Mouse (Mus musculus): ENCODE results near the gene Phactr1. TPM values are rescaled to one million over a fixed set of nuclear protein-coding genes. Genes with fewer than 3 reads are reported as not detected.

Gene Phactr1
- polyA plus RNA-seq, 1 experiment from 2014 or later, result 15.5 TPM

DNA sequence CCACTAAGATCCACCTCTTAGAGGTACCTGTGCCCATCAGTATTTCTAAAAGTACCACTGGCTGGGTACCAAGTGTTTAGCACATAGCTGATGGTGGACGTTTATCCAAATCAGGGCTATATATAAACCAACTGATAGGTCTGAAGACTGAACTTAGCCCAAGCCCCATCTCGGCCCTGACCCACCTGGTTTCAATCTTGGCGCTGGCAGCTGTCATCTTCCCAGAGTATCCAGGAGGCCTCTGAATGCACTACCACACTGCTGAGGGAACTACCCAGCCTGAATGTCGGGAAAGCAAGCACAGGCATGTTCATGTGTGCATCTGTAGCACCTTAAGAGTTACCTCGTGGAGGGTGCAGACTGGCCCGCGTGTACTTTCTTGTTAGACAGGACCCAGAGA is 422.5 kb downstream of the Phactr1 start:
- Histone ChIP-seq H3K9ac (ENCODE audit: low read length) (no peak overlapping the region), H3K27me3 (ENCODE audit: control insufficient read depth, insufficient read depth, low read length) (no peaks in the 10 kb centered on the region), H3K4me2 (no peak overlapping the region), H3K9me3 (ENCODE audit: control insufficient read depth, low read length) (peaks cover 7% of the 10 kb centered on the region; the same call in 1 of the 2 replicates), H3K4me1 (ENCODE audit: control insufficient read depth, insufficient read depth, low read length) (no peaks in the 10 kb centered on the region), H3K4me3 (ENCODE audit: low read depth, low read length) (no peak overlapping the region), H3K36me3 (ENCODE audit: control insufficient read depth, insufficient read depth, low read length) (no peaks in the 10 kb centered on the region), H3K27ac (ENCODE audit: low read depth, low read length) (no peak overlapping the region)
- DNase-seq (ENCODE audit: low spot score, missing footprints) (no peak), ATAC-seq (ENCODE audit: low FRiP score) (no peak)
- 89% methylated on average over 7 of the region's 7 CpGs for WGBS

GRCm38 (mm10) chr13:43104496-43104895 is 424.1 kb downstream of the Phactr1 start:
- DNase-seq (ENCODE audit: low spot score, missing footprints), result no peak
- H3K4me2 ChIP-seq, result no peak overlapping the region
- WGBS, result 95% methylated on average over 9 of the region's 9 CpGs
- H3K36me3 ChIP-seq (ENCODE audit: control insufficient read depth, insufficient read depth, low read length), result no peaks in the 10 kb centered on the region
- no peak overlapping the region for H3K4me3 ChIP-seq (ENCODE audit: low read depth, low read length)
- no peaks in the 10 kb centered on the region for H3K27me3 ChIP-seq (ENCODE audit: control insufficient read depth, insufficient read depth, low read length)
- no peak for ATAC-seq (ENCODE audit: low FRiP score)
- no peaks in the 10 kb centered on the region for H3K4me1 ChIP-seq (ENCODE audit: control insufficient read depth, insufficient read depth, low read length)
- H3K27ac ChIP-seq (ENCODE audit: low read depth, low read length), result no peak overlapping the region
- peaks cover 7% of the 10 kb centered on the region; the same call in 1 of the 2 replicates for H3K9me3 ChIP-seq (ENCODE audit: control insufficient read depth, low read length)
- H3K9ac ChIP-seq (ENCODE audit: low read length), result no peak overlapping the region

GRCm38 (mm10) chr13:43112280-43112679 is 431.9 kb downstream of the Phactr1 start:
- H3K27ac ChIP-seq (ENCODE audit: low read depth, low read length), result no peak overlapping the region
- H3K4me2 ChIP-seq, result no peak overlapping the region
- no peaks in the 10 kb centered on the region for H3K27me3 ChIP-seq (ENCODE audit: control insufficient read depth, insufficient read depth, low read length)
- H3K4me1 ChIP-seq (ENCODE audit: control insufficient read depth, insufficient read depth, low read length), result no peaks in the 10 kb centered on the region
- ATAC-seq (ENCODE audit: low FRiP score) (no peak), DNase-seq (ENCODE audit: low spot score, missing footprints) (no peak)
- WGBS, result 85% methylated on average over 7 of the region's 7 CpGs
- H3K9ac ChIP-seq (ENCODE audit: low read length), result no peak overlapping the region
- H3K4me3 ChIP-seq (ENCODE audit: low read depth, low read length), result no peak overlapping the region
- H3K36me3 ChIP-seq (ENCODE audit: control insufficient read depth, insufficient read depth, low read length), result no peaks in the 10 kb centered on the region
- H3K9me3 ChIP-seq (ENCODE audit: control insufficient read depth, low read length), result no peaks in the 10 kb centered on the region

DNA sequence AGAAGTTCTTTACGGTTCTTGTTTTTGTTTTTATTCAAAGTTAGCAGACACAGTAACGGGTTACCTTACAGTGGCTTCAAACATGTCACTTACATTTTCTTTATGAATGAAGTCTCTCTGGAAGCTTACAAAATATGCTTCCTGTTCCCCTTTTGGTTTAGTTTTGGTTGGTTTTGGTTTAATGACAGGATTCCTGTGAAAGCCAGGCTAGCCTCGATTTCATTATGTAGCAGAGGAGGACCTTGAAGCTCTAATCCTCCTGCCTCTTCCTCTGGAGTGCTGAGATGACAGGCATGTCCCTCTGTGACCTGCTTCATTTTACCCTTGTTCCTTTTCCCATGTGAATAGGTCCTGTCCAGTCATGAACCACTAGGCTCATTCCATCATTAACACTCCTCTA is 432.3 kb downstream of the Phactr1 start:
- Histone ChIP-seq H3K36me3 (ENCODE audit: control insufficient read depth, insufficient read depth, low read length) (no peaks in the 10 kb centered on the region), H3K27ac (ENCODE audit: low read depth, low read length) (no peak overlapping the region), H3K27me3 (ENCODE audit: control insufficient read depth, insufficient read depth, low read length) (no peaks in the 10 kb centered on the region), H3K9me3 (ENCODE audit: control insufficient read depth, low read length) (no peaks in the 10 kb centered on the region), H3K4me1 (ENCODE audit: control insufficient read depth, insufficient read depth, low read length) (no peaks in the 10 kb centered on the region), H3K9ac (ENCODE audit: low read length) (no peak overlapping the region), H3K4me3 (ENCODE audit: low read depth, low read length) (no peak overlapping the region), H3K4me2 (no peak overlapping the region)
- WGBS, result 86% methylated on average over 3 of the region's 3 CpGs
- ATAC-seq (ENCODE audit: low FRiP score) (no peak), DNase-seq (ENCODE audit: low spot score, missing footprints) (no peak)

- H3K4me3 ChIP-seq (ENCODE audit: low read depth, low read length), result no peak overlapping the region
- H3K9me3 ChIP-seq (ENCODE audit: control insufficient read depth, low read length), result no peaks in the 10 kb centered on the region
- WGBS, result 96% methylated on average over 3 of the region's 3 CpGs
- H3K4me2 ChIP-seq, result no peak overlapping the region
- no peak for ATAC-seq (ENCODE audit: low FRiP score)
- H3K27ac ChIP-seq (ENCODE audit: low read depth, low read length), result no peak overlapping the region
- no peaks in the 10 kb centered on the region for H3K27me3 ChIP-seq (ENCODE audit: control insufficient read depth, insufficient read depth, low read length)
- H3K4me1 ChIP-seq (ENCODE audit: control insufficient read depth, insufficient read depth, low read length), result no peaks in the 10 kb centered on the region
- no peaks in the 10 kb centered on the region for H3K36me3 ChIP-seq (ENCODE audit: control insufficient read depth, insufficient read depth, low read length)
- no peak overlapping the region for H3K9ac ChIP-seq (ENCODE audit: low read length)
- no peak for DNase-seq (ENCODE audit: low spot score, missing footprints)
Observed at GRCm38 (mm10) chr13:43113141-43113540, 432.7 kb downstream of the Phactr1 start.

DNA sequence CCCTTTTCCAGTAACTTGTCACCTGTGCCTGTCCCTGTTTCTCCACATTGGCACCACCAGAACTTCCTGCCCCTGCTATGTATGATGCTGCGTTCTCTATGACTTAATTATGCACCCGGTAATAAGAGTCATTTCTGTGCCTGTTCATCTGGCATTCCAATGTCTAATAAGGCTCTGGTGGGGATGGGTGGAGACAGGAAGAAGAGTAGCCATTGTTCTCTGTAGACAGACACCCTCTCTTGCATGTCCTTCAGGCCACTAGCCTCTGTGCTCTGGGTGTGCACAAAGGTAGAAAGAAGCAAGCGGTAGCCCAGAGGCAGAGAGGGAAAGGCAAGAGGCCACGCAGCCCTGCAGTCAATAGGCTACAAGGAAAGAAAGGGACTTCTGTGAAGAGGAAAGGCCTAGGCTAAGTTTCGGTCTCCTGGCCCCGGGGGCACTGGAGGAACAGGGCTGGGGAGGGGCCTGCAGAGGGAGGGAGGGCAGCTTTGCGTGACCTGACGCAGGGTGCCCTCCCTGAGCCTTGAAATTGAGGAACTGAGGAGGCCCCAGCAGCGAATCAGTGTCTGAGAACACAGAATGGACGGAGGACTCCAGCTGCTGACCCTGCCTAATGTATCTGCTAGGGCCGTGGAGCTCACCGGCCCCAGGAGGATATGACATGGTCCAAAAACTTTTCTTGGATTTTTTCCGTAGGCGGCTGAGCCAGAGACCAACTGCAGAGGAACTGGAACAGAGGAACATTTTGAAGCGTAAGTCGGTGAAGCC is 442.1 kb downstream of the Phactr1 start:
- Histone ChIP-seq H3K9me3 (ENCODE audit: control insufficient read depth, low read length) (no peaks in the 10 kb centered on the region), H3K4me1 (ENCODE audit: control insufficient read depth, insufficient read depth, low read length) (peaks cover 8% of the 10 kb centered on the region), H3K4me3 (ENCODE audit: low read depth, low read length) (no peak overlapping the region), H3K27ac (ENCODE audit: low read depth, low read length) (no peak overlapping the region), H3K4me2 (no peak overlapping the region), H3K9ac (ENCODE audit: low read length) (no peak overlapping the region), H3K27me3 (ENCODE audit: control insufficient read depth, insufficient read depth, low read length) (no peaks in the 10 kb centered on the region), H3K36me3 (ENCODE audit: control insufficient read depth, insufficient read depth, low read length) (no peaks in the 10 kb centered on the region)
- ATAC-seq (ENCODE audit: low FRiP score) (no peak), DNase-seq (ENCODE audit: low spot score, missing footprints) (no peak)
- WGBS, result 64% methylated on average over 16 of the region's 16 CpGs

DNA sequence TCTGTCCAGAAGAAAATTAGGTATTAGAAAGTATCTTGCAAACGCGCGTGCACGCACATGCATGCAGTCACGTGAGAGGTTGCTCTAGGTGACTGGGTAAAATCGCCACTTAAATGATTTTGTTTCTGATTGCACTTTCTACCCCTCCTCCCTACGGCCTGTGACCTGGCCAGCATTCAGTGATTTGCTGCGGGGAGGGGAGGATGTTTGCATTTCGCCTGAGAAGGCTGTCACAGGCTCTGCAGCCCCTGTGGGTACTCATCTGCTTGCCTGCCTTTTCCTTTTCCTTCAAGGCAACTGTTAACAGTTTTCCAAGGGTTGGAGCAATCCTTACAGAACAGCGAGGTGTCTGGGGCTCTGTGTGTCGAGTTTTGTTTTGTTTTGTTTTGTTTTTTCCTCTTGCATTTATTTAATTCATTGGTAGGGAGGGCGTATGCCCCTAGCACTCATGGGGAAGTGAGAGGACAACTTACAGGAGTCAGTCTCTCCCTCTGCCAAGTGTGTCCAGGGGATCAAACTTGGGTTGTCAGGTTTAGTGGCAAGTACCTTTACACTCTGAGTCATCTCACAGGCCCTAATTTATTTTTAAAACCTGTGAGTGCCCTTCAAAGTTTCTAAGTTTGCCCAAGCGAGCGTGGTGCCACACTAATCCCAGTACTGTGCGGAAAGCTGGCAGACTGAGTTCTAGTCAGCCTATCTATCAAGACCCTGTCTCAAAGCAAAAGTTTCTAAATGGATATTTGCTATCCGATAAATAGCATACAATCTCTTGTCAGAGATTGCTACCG is 443.7 kb downstream of the Phactr1 start:
- H3K9me3 ChIP-seq (ENCODE audit: control insufficient read depth, low read length), result no peaks in the 10 kb centered on the region
- H3K4me3 ChIP-seq (ENCODE audit: low read depth, low read length), result no peak overlapping the region
- no peaks in the 10 kb centered on the region for H3K27me3 ChIP-seq (ENCODE audit: control insufficient read depth, insufficient read depth, low read length)
- 57% methylated on average over 17 of the region's 17 CpGs for WGBS
- ATAC-seq (ENCODE audit: low FRiP score), result no peak
- DNase-seq (ENCODE audit: low spot score, missing footprints), result no peak
- H3K4me1 ChIP-seq (ENCODE audit: control insufficient read depth, insufficient read depth, low read length), result peaks cover 8% of the 10 kb centered on the region
- H3K4me2 ChIP-seq, result no peak overlapping the region
- H3K9ac ChIP-seq (ENCODE audit: low read length), result no peak overlapping the region
- no peak overlapping the region for H3K27ac ChIP-seq (ENCODE audit: low read depth, low read length)
- no peaks in the 10 kb centered on the region for H3K36me3 ChIP-seq (ENCODE audit: control insufficient read depth, insufficient read depth, low read length)

DNA sequence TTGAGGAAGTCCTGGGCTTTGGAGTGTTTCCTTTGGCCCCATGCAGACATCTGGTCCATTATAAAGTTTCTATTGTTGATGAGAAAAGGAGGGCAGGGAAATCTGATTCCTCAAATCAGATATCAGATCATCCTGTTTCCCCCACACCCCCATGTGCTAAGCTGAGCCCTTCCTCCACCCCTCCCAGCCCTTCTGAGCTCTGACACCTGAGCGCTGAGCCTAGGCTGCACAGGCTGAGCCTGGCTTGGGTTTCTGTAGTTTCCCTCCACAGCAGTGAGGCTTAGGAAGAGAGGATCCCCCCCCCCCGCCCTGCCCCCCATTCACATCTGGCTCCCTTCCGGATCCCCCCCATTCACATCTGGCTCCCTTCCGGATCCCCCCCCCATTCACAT is 444.3 kb downstream of the Phactr1 start:
- peaks cover 8% of the 10 kb centered on the region for H3K4me1 ChIP-seq (ENCODE audit: control insufficient read depth, insufficient read depth, low read length)
- no peaks in the 10 kb centered on the region for H3K27me3 ChIP-seq (ENCODE audit: control insufficient read depth, insufficient read depth, low read length)
- no peaks in the 10 kb centered on the region for H3K36me3 ChIP-seq (ENCODE audit: control insufficient read depth, insufficient read depth, low read length)
- no peaks in the 10 kb centered on the region for H3K9me3 ChIP-seq (ENCODE audit: control insufficient read depth, low read length)
- H3K9ac ChIP-seq (ENCODE audit: low read length), result no peak overlapping the region
- H3K27ac ChIP-seq (ENCODE audit: low read depth, low read length), result no peak overlapping the region
- 33% methylated on average over 4 of the region's 4 CpGs for WGBS
- no peak overlapping the region for H3K4me3 ChIP-seq (ENCODE audit: low read depth, low read length)
- no peak overlapping the region for H3K4me2 ChIP-seq
- no peak for ATAC-seq (ENCODE audit: low FRiP score)
- DNase-seq (ENCODE audit: low spot score, missing footprints), result no peak

DNA sequence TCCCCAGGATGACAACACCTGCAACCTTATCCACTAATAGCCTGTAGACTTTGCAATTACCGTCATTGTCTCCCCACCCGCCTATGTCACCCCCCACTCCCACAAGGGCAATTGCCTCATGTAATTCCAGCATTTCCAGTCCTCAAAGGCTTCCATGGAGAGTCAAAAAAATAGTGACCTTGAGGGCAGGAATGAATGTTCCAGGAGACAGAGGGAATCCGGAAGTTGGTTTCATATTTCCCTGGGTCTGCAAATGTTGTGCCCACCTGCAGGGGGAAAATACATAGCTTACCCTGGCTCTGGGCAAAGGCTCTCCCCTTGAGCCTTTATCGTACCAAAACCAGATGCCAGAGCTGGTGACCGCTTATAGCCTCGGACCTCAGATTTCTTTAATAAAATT is 449.7 kb downstream of the Phactr1 start:
- no peak overlapping the region for H3K27ac ChIP-seq (ENCODE audit: low read depth, low read length)
- no peaks in the 10 kb centered on the region for H3K36me3 ChIP-seq (ENCODE audit: control insufficient read depth, insufficient read depth, low read length)
- ATAC-seq (ENCODE audit: low FRiP score), result no peak
- H3K4me1 ChIP-seq (ENCODE audit: control insufficient read depth, insufficient read depth, low read length), result no peaks in the 10 kb centered on the region
- H3K4me2 ChIP-seq, result no peak overlapping the region
- no peak overlapping the region for H3K9ac ChIP-seq (ENCODE audit: low read length)
- no peak overlapping the region for H3K4me3 ChIP-seq (ENCODE audit: low read depth, low read length)
- H3K27me3 ChIP-seq (ENCODE audit: control insufficient read depth, insufficient read depth, low read length), result no peaks in the 10 kb centered on the region
- WGBS, result 79% methylated on average over 6 of the region's 6 CpGs
- H3K9me3 ChIP-seq (ENCODE audit: control insufficient read depth, low read length), result no peaks in the 10 kb centered on the region
- no peak for DNase-seq (ENCODE audit: low spot score, missing footprints)
